Mouse (Mus musculus) liver, embryonic 11.5 days (tissue): ENCODE measurements around the gene Tmem209. TPM values are rescaled to one million over a fixed set of nuclear protein-coding genes. Genes with fewer than 3 reads are reported as not detected.

ENCODE experiments used
- ATAC-seq: fragments of 200-750 bp; cut with Nextera tagmentation; replicated peaks from 2 replicates; pipeline ENCODE4 v1.8.0; 2017; ENCODE audit warnings: moderate number of reproducible peaks, mild to moderate bottlenecking, moderate TSS enrichment, moderate library complexity; ENCODE audit not compliant: low FRiP score
- DNase-seq: peaks from one replicate; pipeline ENCODE4 v3.0.0-alpha.2; 2017; ENCODE audit warnings: low spot score
- H3K27ac ChIP-seq: fragments of 300-500 bp; sonication (generic); 2 replicates; pipeline ENCODE4 v1.5.1; 2014; ENCODE audit warnings: mild to moderate bottlenecking, low read depth, low read length, control low read depth
- H3K27me3 ChIP-seq: fragments of 300-500 bp; sonication (generic); replicated peaks from 2 replicates; pipeline ENCODE4 v1.6.1; 2014; ENCODE audit warnings: low read length, mixed read lengths; ENCODE audit not compliant: control insufficient read depth, insufficient read depth
- H3K36me3 ChIP-seq: fragments of 300-500 bp; sonication (generic); 2 replicates; pipeline ENCODE4 v1.6.1; 2014; ENCODE audit warnings: mild to moderate bottlenecking, low read length, moderate library complexity, mixed read lengths; ENCODE audit not compliant: control insufficient read depth, insufficient read depth
- H3K4me1 ChIP-seq: fragments of 300-500 bp; sonication (generic); replicated peaks from 2 replicates; pipeline ENCODE4 v1.6.1; 2014; ENCODE audit warnings: low read length, mixed read lengths; ENCODE audit not compliant: control insufficient read depth, insufficient read depth
- H3K4me2 ChIP-seq: fragments of 300-500 bp; sonication (generic); 2 replicates; pipeline ENCODE4 v1.6.1; 2014; ENCODE audit warnings: mild to moderate bottlenecking, control low read depth, moderate library complexity
- H3K4me3 ChIP-seq: fragments of 300-500 bp; sonication (generic); 2 replicates; pipeline ENCODE4 v1.5.1; 2014; ENCODE audit warnings: low read depth, low read length, control low read depth
- H3K9ac ChIP-seq: fragments of 300-500 bp; sonication (generic); 2 replicates; pipeline ENCODE4 v1.6.1; 2014; ENCODE audit warnings: low read depth, low read length, control low read depth
- H3K9me3 ChIP-seq: fragments of 300-500 bp; sonication (generic); 2 replicates; pipeline ENCODE4 v1.6.1; 2016; ENCODE audit warnings: low read length, inconsistent platforms, mixed read lengths; ENCODE audit not compliant: control insufficient read depth
- WGBS: fragments of 180-500 bp; shearing (Covaris S2); extraction: QIAGEN DNeasy Blood & Tissue Kit; methylation state at CpG from one replicate; pipeline ENCODE4 v1.1.7; 2014; 5-methylcytosine and 5-hydroxymethylcytosine counted together
- polyA plus RNA-seq: library from polyadenylated mRNA; unstranded; fragments of >200 nt; fragmentation: Nextera tagmentation; extraction: Ambion mirVana; gene quantifications from 2 replicates; pipeline ENCODE4 v1.2.1, GENCODE M21; 2014

Tmem209 gene
- polyA plus RNA-seq, 1 experiment from 2014 or later = 44.2 TPM

DNA sequence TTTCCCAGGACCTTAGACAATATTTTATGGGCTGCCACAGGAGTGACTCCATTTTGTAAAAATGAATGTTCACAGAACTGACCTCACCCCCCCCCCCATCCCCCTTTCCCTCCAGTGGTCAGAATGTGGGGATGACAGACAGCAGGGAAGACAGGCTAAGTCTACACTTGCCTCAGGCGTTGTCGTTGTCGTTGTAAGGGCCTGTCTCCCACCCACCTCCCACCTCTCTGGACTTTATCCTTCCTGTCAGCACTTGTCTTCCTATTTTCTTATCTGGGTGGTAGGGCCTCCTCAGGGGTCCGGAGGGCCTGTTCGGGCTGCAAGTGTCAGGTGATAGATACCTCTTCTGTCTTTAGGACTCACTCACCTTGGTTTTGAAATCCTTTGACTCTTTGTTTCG is 32.7 kb upstream of the Tmem209 start:
- ATAC-seq (no peak), DNase-seq (no peak)
- Histone ChIP-seq H3K4me3 (no peak overlapping the region), H3K9me3 (no peaks in the 10 kb centered on the region), H3K9ac (no peak overlapping the region), H3K4me2 (no peak overlapping the region), H3K27ac (no peak overlapping the region), H3K36me3 (no peaks in the 10 kb centered on the region), H3K27me3 (peaks cover 12% of the 10 kb centered on the region), H3K4me1 (peaks cover 17% of the 10 kb centered on the region)
- 19% methylated on average over 6 of the region's 6 CpGs for WGBS

DNA sequence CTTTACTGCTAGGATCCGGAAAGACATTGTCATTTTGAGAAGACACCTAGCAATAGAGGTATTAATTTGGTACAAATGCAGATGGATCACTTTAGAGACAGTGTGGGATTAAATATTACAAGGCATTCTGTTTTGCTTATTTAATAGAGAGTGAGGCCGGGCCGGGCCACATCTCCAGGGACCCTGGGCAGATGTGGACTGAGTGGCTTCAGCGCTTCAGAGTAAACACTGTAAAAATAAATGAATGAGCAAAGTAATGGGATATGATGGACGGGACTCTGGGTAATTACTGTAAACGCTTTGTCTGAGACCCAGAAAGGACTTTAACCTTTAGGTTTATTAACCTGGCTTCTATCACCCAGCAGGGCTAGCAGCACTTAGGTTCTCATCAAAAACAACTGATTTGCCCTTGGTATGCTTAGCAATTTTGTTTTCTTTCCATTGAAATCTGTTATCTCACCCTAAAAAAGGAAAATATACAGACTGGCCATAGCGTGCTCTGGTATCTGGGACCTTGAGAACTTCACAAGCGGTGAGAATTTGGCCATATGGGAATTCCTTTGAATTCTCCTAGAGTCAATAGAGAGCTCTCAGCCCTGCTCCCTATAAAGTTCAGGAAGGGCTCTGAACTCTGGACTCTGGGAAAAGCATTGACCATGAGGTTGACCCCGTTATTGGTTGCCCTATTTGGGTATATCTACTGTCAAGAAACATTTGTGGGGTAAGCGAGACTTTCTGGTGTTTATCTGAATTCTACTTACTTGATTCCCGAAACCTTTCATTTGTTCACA is 31.6 kb upstream of the Tmem209 start, which contains the start of gene Cpa2:
Gene Cpa2, plus strand, starts transcription at position 574 of the 791 bp plus-strand sequence.
- Histone ChIP-seq H3K36me3 (no peaks in the 10 kb centered on the region), H3K27me3 (peaks cover 12% of the 10 kb centered on the region), H3K4me1 (peaks cover 12% of the 10 kb centered on the region; the same call in 1 of the 2 replicates), H3K9ac (no peak within 1 kb of the TSS), H3K4me3 (no peak within 1 kb of the TSS), H3K4me2 (no peak within 1 kb of the TSS), H3K9me3 (no peaks in the 10 kb centered on the region), H3K27ac (no peak within 1 kb of the TSS)
- DNase-seq = no peak
- ATAC-seq = no peak
- 65% methylated on average over 11 of the region's 11 CpGs for WGBS

- no peak overlapping the region for H3K4me3 ChIP-seq
- H3K9ac ChIP-seq = no peak overlapping the region
- H3K9me3 ChIP-seq = no peaks in the 10 kb centered on the region
- no peak overlapping the region for H3K27ac ChIP-seq
- peaks cover 12% of the 10 kb centered on the region; the same call in 1 of the 2 replicates for H3K4me1 ChIP-seq
- no peaks in the 10 kb centered on the region for H3K27me3 ChIP-seq
- 71% methylated on average over 5 of the region's 5 CpGs for WGBS
- H3K4me2 ChIP-seq = no peak overlapping the region
- no peaks in the 10 kb centered on the region for H3K36me3 ChIP-seq
- ATAC-seq (no peak), DNase-seq (no peak)
These were observed 29.2 kb upstream of the Tmem209 start for GRCm38 (mm10) chr6:30538800-30539199.

DNA sequence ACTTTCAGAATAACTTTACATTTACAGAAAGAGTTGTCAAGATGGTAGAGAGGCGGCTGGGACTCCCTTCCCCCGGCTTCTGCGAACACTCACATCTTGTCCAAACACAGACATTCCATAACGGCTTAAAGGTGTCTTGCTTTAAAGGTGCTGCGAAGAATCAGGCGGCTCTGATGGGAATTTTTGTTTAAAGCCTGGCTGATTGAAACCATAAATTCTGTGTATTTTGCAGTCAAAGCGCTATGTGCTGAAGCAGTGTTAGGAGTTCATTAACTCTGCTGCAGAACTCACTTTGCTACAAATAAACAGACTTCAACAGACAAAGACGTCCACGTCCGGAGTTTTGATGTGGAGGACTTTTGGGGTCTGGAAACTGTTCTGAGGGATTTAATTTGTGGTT is 28.7 kb upstream of the Tmem209 start:
- ATAC-seq (no peak), DNase-seq (no peak)
- no peaks in the 10 kb centered on the region for H3K27me3 ChIP-seq
- no peak overlapping the region for H3K4me3 ChIP-seq
- H3K9ac ChIP-seq = no peak overlapping the region
- H3K4me1 ChIP-seq = peaks cover 9% of the 10 kb centered on the region; the same call in 1 of the 2 replicates
- H3K9me3 ChIP-seq = no peaks in the 10 kb centered on the region
- no peaks in the 10 kb centered on the region for H3K36me3 ChIP-seq
- no peak overlapping the region; the same call in 1 of the 2 replicates for H3K27ac ChIP-seq
- WGBS = 62% methylated on average over 10 of the region's 10 CpGs
- no peak overlapping the region for H3K4me2 ChIP-seq

DNA sequence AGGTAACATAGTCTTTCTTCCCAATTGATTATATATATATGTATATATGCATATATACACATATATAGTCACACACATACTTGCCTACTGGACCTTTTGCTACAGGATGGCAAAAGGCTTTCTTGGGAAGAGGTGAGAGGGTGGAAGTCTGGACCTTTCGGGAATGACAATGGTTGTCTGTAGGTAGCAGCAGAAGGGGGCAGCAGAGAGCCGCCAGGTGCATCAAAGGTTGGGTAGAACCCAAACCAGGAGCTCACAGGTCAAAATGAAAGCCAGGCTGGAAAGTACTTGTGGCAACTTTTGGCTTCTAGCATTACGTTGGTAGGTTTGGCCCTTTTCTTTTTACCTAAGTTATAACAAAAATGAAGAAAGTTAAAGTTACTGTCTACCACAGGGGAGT is 25.8 kb upstream of the Tmem209 start:
- no peak for DNase-seq
- Histone ChIP-seq H3K9ac (no peak overlapping the region), H3K27ac (no peak overlapping the region), H3K4me1 (no peaks in the 10 kb centered on the region), H3K27me3 (no peaks in the 10 kb centered on the region), H3K4me2 (no peak overlapping the region), H3K36me3 (no peaks in the 10 kb centered on the region), H3K9me3 (no peaks in the 10 kb centered on the region), H3K4me3 (no peak overlapping the region)
- 26% methylated on average over 3 of the region's 3 CpGs for WGBS
- ATAC-seq = no peak

- Histone ChIP-seq H3K9me3 (no peaks in the 10 kb centered on the region), H3K4me1 (peaks cover 3% of the 10 kb centered on the region), H3K9ac (no peak overlapping the region), H3K36me3 (no peaks in the 10 kb centered on the region), H3K27ac (no peak overlapping the region), H3K4me2 (no peak overlapping the region), H3K4me3 (no peak overlapping the region), H3K27me3 (no peaks in the 10 kb centered on the region)
- DNase-seq (no peak), ATAC-seq (no peak)
- WGBS = 53% methylated on average over 6 of the region's 6 CpGs
These were observed 19.2 kb upstream of the Tmem209 start for GRCm38 (mm10) chr6:30528800-30529199.

- ATAC-seq (no peak), DNase-seq (no peak)
- Histone ChIP-seq H3K9ac (no peak overlapping the region), H3K27ac (peak overlapping the region; percentile 75; the same call in 1 of the 2 replicates), H3K4me1 (peaks cover 3% of the 10 kb centered on the region), H3K4me2 (peak overlapping the region; percentile 26; the same call in 1 of the 2 replicates), H3K27me3 (no peaks in the 10 kb centered on the region), H3K36me3 (no peaks in the 10 kb centered on the region), H3K9me3 (no peaks in the 10 kb centered on the region), H3K4me3 (no peak overlapping the region)
- 20% methylated on average over 19 of the region's 19 CpGs for WGBS
These were observed 17.3 kb upstream of the Tmem209 start for GRCm38 (mm10) chr6:30526586-30527515.

GRCm38 (mm10) chr6:30525456-30526332 is 16.1 kb upstream of the Tmem209 start:
- 55% methylated on average over 7 of the region's 7 CpGs for WGBS
- Histone ChIP-seq H3K9me3 (no peaks in the 10 kb centered on the region), H3K27ac (peak overlapping the region; percentile 75), H3K27me3 (no peaks in the 10 kb centered on the region), H3K4me1 (peaks cover 3% of the 10 kb centered on the region), H3K4me2 (no peak overlapping the region), H3K9ac (no peak overlapping the region), H3K4me3 (no peak overlapping the region), H3K36me3 (no peaks in the 10 kb centered on the region)
- ATAC-seq = no peak
- DNase-seq = no peak
